In the genomic region with DNA sequence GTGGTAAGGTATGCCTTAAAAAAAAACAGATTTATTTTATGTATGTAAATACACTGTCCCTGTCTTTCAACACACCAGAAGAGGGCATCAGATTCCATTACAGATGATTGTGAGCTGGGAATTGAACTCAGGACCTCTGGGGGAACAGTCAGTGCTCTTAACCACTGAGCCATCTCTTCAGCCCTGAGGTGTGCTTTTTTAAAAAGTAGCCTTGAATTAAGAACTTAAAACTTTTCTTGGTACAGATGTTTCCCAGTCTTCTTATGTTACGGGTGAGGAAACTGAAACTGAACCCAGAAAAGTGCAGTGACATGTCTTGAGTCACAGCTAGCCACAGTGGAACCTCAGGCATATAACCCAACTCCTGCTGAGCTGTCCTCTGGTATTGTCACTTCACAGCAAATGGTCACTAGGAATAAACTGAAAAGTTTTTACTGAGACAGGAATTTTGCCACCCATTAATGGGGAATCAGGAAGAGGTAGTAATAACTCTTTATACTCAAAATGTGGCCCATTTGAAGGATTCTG, we compare ENCODE assay signal across 11 mouse cellular contexts. TPM values are rescaled to one million over a fixed set of nuclear protein-coding genes. Genes with fewer than 3 reads are reported as not detected.
DNase-seq lines count a peak whose midpoint lies in the region; ATAC-seq and TF ChIP-seq lines count a peak whose summit lies in the region.
"Had no signal": no experiment of that assay in that cellular context is flagged by ENCODE, and none has a peak within 500 bp of the region (broad histone marks: within the 10 kb centered on the region; RNA-seq: fewer than 3 reads in every experiment).

No protein-coding gene starts in this region.

- H3K4me3 ChIP-seq in heart, postnatal 0 days (ENCODE audit: low read depth, low read length), result no peak overlapping the region
- 0 out of 2 replicates have a peak overlapping the region, but pooled peaks have one; percentile 41 for H3K4me3 ChIP-seq in liver, embryonic 12.5 days
- no peak overlapping the region for H3K4me3 ChIP-seq in thymus, adult 2 months (ENCODE audit: control insufficient read depth, insufficient read depth, low read length)
- H3K4me3 ChIP-seq: heart, embryonic 12.5 days; limb, embryonic 15.5 days had no signal

- no peak for TF ChIP-seq CTCF in heart, postnatal 0 days (IDR thresholded peaks at IDR 0.05; ENCODE audit: low read depth)
- no peak for TF ChIP-seq CTCF in thymus, adult 2 months (IDR thresholded peaks at IDR 0.05; ENCODE audit: borderline replicate concordance, control insufficient read depth, extremely low read depth, insufficient read depth, low read length, poor library complexity)

- no peak for ATAC-seq in heart, postnatal 0 days (ENCODE audit: insufficient read depth, low read depth)
- ATAC-seq in liver, embryonic 12.5 days, result no peak

- H3K9me3 ChIP-seq in heart, postnatal 0 days (replicated peaks; ENCODE audit: control insufficient read depth, low read length), result no peaks in the 10 kb centered on the region
- H3K9me3 ChIP-seq in liver, embryonic 12.5 days (replicated peaks), result no peaks in the 10 kb centered on the region
- H3K9me3 ChIP-seq: heart, embryonic 12.5 days; limb, embryonic 15.5 days had no signal

- no peaks in the 10 kb centered on the region for H3K27me3 ChIP-seq in heart, postnatal 0 days (ENCODE audit: control insufficient read depth, insufficient read depth, low read length)
- H3K27me3 ChIP-seq in liver, embryonic 12.5 days (replicated peaks), result no peaks in the 10 kb centered on the region
- no peaks in the 10 kb centered on the region for H3K27me3 ChIP-seq in thymus, adult 2 months (ENCODE audit: control insufficient read depth, insufficient read depth, low read length)
- H3K27me3 ChIP-seq: heart, embryonic 12.5 days; limb, embryonic 15.5 days had no signal

- peaks cover 32% of the 10 kb centered on the region for H3K36me3 ChIP-seq in heart, postnatal 0 days (replicated peaks; ENCODE audit: control insufficient read depth, insufficient read depth, low read length)
- peaks cover 65% of the 10 kb centered on the region for H3K36me3 ChIP-seq in liver, embryonic 12.5 days
- peaks cover 10% of the 10 kb centered on the region; the same call in 1 of the 2 replicates for H3K36me3 ChIP-seq in thymus, adult 2 months (ENCODE audit: control insufficient read depth, insufficient read depth, low read length)

- DNase-seq in heart, postnatal 0 days (ENCODE audit: low spot score), result no peak
- DNase-seq in heart, adult 18-20 months, result no peak
- peak; percentile 12 for DNase-seq in spleen, adult 12 weeks (ENCODE audit: low spot score)
- no peak for DNase-seq in spleen, postnatal 36 days (ENCODE audit: low spot score in 2 of 2)
- DNase-seq in cerebellum, postnatal 25 days, result no peak
- no peak for DNase-seq in retina, postnatal 1 day
- no peak for DNase-seq in thymus, adult 2 months
- DNase-seq: cerebellum, postnatal 36 days had no signal

- no peak for TF ChIP-seq POLR2A in thymus, adult 2 months (IDR thresholded peaks at IDR 0.05; ENCODE audit: control insufficient read depth, extremely low read depth, insufficient read depth, low read length, poor library complexity)

- no peak overlapping the region for H3K4me2 ChIP-seq in heart, postnatal 0 days (ENCODE audit: low read depth, low read length)
- peak overlapping the region; percentile 63 for H3K4me2 ChIP-seq in liver, embryonic 12.5 days
- H3K4me2 ChIP-seq: limb, embryonic 15.5 days had no signal

- H3K4me1 ChIP-seq in heart, postnatal 0 days (ENCODE audit: control insufficient read depth, insufficient read depth), result no peaks in the 10 kb centered on the region
- peaks cover 28% of the 10 kb centered on the region for H3K4me1 ChIP-seq in liver, embryonic 12.5 days
- no peaks in the 10 kb centered on the region for H3K4me1 ChIP-seq in thymus, adult 2 months (replicated peaks; ENCODE audit: control insufficient read depth, insufficient read depth, low read length)
- H3K4me1 ChIP-seq: limb, embryonic 15.5 days had no signal

- 0 out of 2 replicates have a peak overlapping the region, but pooled peaks have one; percentile 15 for H3K27ac ChIP-seq in heart, postnatal 0 days (ENCODE audit: low read depth)
- peak overlapping the region; percentile 89 for H3K27ac ChIP-seq in liver, embryonic 12.5 days
- no peak overlapping the region for H3K27ac ChIP-seq in thymus, adult 2 months (ENCODE audit: control insufficient read depth, insufficient read depth, low read length)
- H3K27ac ChIP-seq: limb, embryonic 15.5 days had no signal

- no peak overlapping the region for H3K9ac ChIP-seq in heart, postnatal 0 days (replicated peaks; ENCODE audit: low read depth, low read length)
- H3K9ac ChIP-seq in liver, embryonic 12.5 days, result peak overlapping the region; percentile 63
- H3K9ac ChIP-seq: limb, embryonic 15.5 days had no signal

- 88% methylated on average over 1 of the region's 1 CpGs for WGBS in heart, postnatal 0 days
- WGBS in liver, embryonic 12.5 days (ENCODE audit: insufficient replicate concordance), result 83% methylated on average over 1 of the region's 1 CpGs
- WGBS in thymus, adult 2 months, result 95% methylated on average over 1 of the region's 1 CpGs

- no peak for TF ChIP-seq EP300 in heart, postnatal 0 days (IDR thresholded peaks at IDR 0.05; ENCODE audit: low read depth)

RNA-seq across cellular contexts. Expression of gene Pcbp1, which starts 21.2 kb away (rescaled TPM):
- total RNA-seq in heart, postnatal 0 days (2014; rRNA removed; ENCODE audit: low replicate concordance), result 46.2 and 55.2 TPM in 2 replicates
- polyA plus RNA-seq in heart, postnatal 0 days (2015; fragmentation: Nextera tagmentation; extraction: Ambion mirVana), result 276 and 285 TPM in 2 replicates
- 100 to 1,000 TPM; 142 to 150 TPM for total RNA-seq in heart, adult 18-20 months (2021)
- 465 and 466 TPM in 2 replicates for polyA plus RNA-seq in liver, embryonic 12.5 days (2016; fragmentation: Nextera tagmentation; extraction: Ambion mirVana)
- 291 and 363 TPM in 2 replicates for polyA plus RNA-seq in thymus, adult 2 months (2012; rRNA removed)
